8 mouse cellular contexts compared by ENCODE assay signal in the genomic region with DNA sequence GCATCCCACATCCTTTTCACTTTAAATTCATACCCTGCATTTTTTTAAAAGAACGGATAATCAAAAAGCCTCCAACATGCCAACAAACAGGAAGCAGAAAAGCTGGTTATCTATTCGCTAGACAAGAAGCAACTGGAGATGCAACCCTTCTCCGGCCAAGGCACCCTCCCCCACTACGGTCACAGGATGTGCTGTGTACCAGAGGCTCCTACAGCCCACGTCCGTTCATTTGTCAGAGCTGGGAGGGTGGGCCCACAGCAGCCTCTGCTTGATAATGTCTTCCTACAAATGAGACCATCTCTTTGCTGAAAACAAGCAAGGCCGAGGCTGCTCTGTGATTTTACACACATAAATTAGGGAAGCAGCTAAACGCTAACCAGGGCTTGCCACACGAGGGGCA.
A peak's percentile ranks its signal among the peaks of the same experiment; 100 is the strongest.
DNase-seq lines count a peak whose midpoint lies in the region; ATAC-seq and TF ChIP-seq lines count a peak whose summit lies in the region.

No protein-coding gene starts in this region.

- no peak overlapping the region for H3K4me3 ChIP-seq in neural tube, embryonic 11.5 days (ENCODE audit: low read depth, low read length)
- H3K4me3 ChIP-seq in heart, adult 2 months = no peak overlapping the region
- no peak overlapping the region for H3K4me3 ChIP-seq in kidney, embryonic 14.5 days (ENCODE audit: low read length)

- TF ChIP-seq CTCF in heart, adult 2 months (IDR thresholded peaks at IDR 0.05) = no peak

- H3K4me1 ChIP-seq in neural tube, embryonic 11.5 days (ENCODE audit: control insufficient read depth, insufficient read depth, low read length) = peaks cover 10% of the 10 kb centered on the region; the same call in 1 of the 2 replicates
- peaks cover 9% of the 10 kb centered on the region for H3K4me1 ChIP-seq in heart, adult 2 months (ENCODE audit: control insufficient read depth, insufficient read depth, low read length)
- H3K4me1 ChIP-seq in kidney, embryonic 14.5 days (ENCODE audit: control insufficient read depth, insufficient read depth, low read length) = peaks cover 15% of the 10 kb centered on the region

- no peak overlapping the region for H3K4me2 ChIP-seq in neural tube, embryonic 11.5 days (ENCODE audit: low read depth)
- H3K4me2 ChIP-seq in kidney, embryonic 14.5 days (replicated peaks; ENCODE audit: low read depth, low read length) = peak overlapping the region; percentile 8; the same call in 1 of the 2 replicates

- H3K27ac ChIP-seq in neural tube, embryonic 11.5 days (ENCODE audit: low read depth, low read length) = no peak overlapping the region
- peak overlapping the region; percentile 24 for H3K27ac ChIP-seq in heart, adult 2 months
- peak overlapping the region; percentile 55; the same call in 1 of the 2 replicates for H3K27ac ChIP-seq in kidney, embryonic 14.5 days (ENCODE audit: low read depth, low read length)

- no peak for ATAC-seq in neural tube, embryonic 11.5 days (ENCODE audit: insufficient read depth, low FRiP score, low TSS enrichment)
- peak; percentile 72; the same call in 1 of the 2 replicates for ATAC-seq in kidney, embryonic 14.5 days (ENCODE audit: low FRiP score, low TSS enrichment)
- ATAC-seq in activated CD4-positive, CD25-positive, alpha-beta regulatory T cell, adult 4 months = no peak

- peak; percentile 38 for DNase-seq in neural tube, embryonic 11.5 days (ENCODE audit: low spot score)
- DNase-seq in neural tube, embryonic 10.5 days (ENCODE audit: extremely low spot score, low spot score) = no peak
- peak; percentile 46 to 53 for DNase-seq in heart, adult 2 months
- DNase-seq in lung, postnatal 25 days (ENCODE audit: low spot score) = peak; percentile 62
- no peak for DNase-seq in adipocyte (ENCODE audit: low spot score)
- no peak for DNase-seq in layer of hippocampus, adult 8-10 months (ENCODE audit: low spot score in 2 of 2)

- intact Hi-C loops in heart, adult 2 months (cut with DNase I) = loop anchor here (5.0 kb wide), 1 partner anchor 40 kb away; no protein-coding TSS in a partner anchor

- TF ChIP-seq EP300 in heart, adult 2 months (IDR thresholded peaks at IDR 0.05; ENCODE audit: insufficient read depth, low read depth, low read length) = no peak

- H3K27me3 ChIP-seq in neural tube, embryonic 11.5 days (ENCODE audit: control insufficient read depth, insufficient read depth, low read length) = no peaks in the 10 kb centered on the region
- H3K27me3 ChIP-seq in heart, adult 2 months (ENCODE audit: control insufficient read depth, insufficient read depth, low read length) = no peaks in the 10 kb centered on the region
- no peaks in the 10 kb centered on the region for H3K27me3 ChIP-seq in kidney, embryonic 14.5 days (ENCODE audit: control insufficient read depth, insufficient read depth, low read length)

- H3K9me3 ChIP-seq in neural tube, embryonic 11.5 days (ENCODE audit: control insufficient read depth, low read length) = no peaks in the 10 kb centered on the region
- H3K9me3 ChIP-seq in kidney, embryonic 14.5 days (ENCODE audit: control insufficient read depth, low read length) = no peaks in the 10 kb centered on the region

- no peak for TF ChIP-seq POLR2A in heart, adult 2 months (IDR thresholded peaks at IDR 0.05; ENCODE audit: insufficient read depth, low read depth, low read length)

- WGBS in neural tube, embryonic 11.5 days = 49% methylated on average over 9 of the region's 9 CpGs
- WGBS in heart, adult 2 months = 34% methylated on average over 9 of the region's 9 CpGs
- 38% methylated on average over 9 of the region's 9 CpGs for WGBS in kidney, embryonic 14.5 days

- H3K79me2 ChIP-seq in heart, adult 2 months (replicated peaks; ENCODE audit: control insufficient read depth, insufficient read depth, low read length) = no peaks in the 10 kb centered on the region

- H3K9ac ChIP-seq in neural tube, embryonic 11.5 days (ENCODE audit: low read length) = no peak overlapping the region
- no peak overlapping the region for H3K9ac ChIP-seq in heart, adult 2 months (ENCODE audit: low read depth, low read length)
- no peak overlapping the region for H3K9ac ChIP-seq in kidney, embryonic 14.5 days (ENCODE audit: low read depth, low read length)

- no peaks in the 10 kb centered on the region for H3K36me3 ChIP-seq in neural tube, embryonic 11.5 days (ENCODE audit: control insufficient read depth, insufficient read depth, low read length)
- H3K36me3 ChIP-seq in heart, adult 2 months (ENCODE audit: control insufficient read depth, insufficient read depth, low read length) = no peaks in the 10 kb centered on the region; the same call in 1 of the 2 replicates
- no peaks in the 10 kb centered on the region for H3K36me3 ChIP-seq in kidney, embryonic 14.5 days (ENCODE audit: control insufficient read depth, insufficient read depth, low read length)

Comparison
In these comparisons a context has a peak if more than half of its experiments do, and no peak if none do; other contexts are left out.
1. DNase-seq: peak in neural tube, embryonic 11.5 days (single experiment), heart, adult 2 months (2 of 2) and lung, postnatal 25 days (single experiment); none in neural tube, embryonic 10.5 days (single experiment), adipocyte (single experiment) and layer of hippocampus, adult 8-10 months (0 of 2).